Mouse (Mus musculus): ENCODE measurements at regions not wholly inside any gene's neighbourhood (a gene's known extent, or its start where the extent isn't known, plus 50 kb on each side); places are given as distances from the start of the nearest gene placed in this dataset.

- Histone ChIP-seq H3K9ac (ENCODE audit: low read depth, low read length) (no peak overlapping the region), H3K4me2 (ENCODE audit: low read length) (no peak overlapping the region), H3K36me3 (ENCODE audit: insufficient read depth, low read length) (no peaks in the 10 kb centered on the region), H3K9me3 (replicated peaks; ENCODE audit: low read length) (no peaks in the 10 kb centered on the region), H3K4me3 (replicated peaks; ENCODE audit: low read depth, low read length) (no peak overlapping the region), H3K27me3 (ENCODE audit: insufficient read depth, low read length) (no peaks in the 10 kb centered on the region), H3K27ac (no peak overlapping the region), H3K4me1 (replicated peaks; ENCODE audit: insufficient read depth, low read length) (no peaks in the 10 kb centered on the region)
- WGBS = 89% methylated on average over 4 of the region's 4 CpGs
- TF ChIP-seq CTCF (IDR thresholded peaks at IDR 0.05; ENCODE audit: low read depth) = no peak
- ATAC-seq (replicated peaks; ENCODE audit: low FRiP score, low read depth) (no peak), DNase-seq (ENCODE audit: low spot score) (no peak)
These were observed 55.1 kb upstream of the Galnt15 start for GRCm38 (mm10) chr14:31973702-31974101.

DNA sequence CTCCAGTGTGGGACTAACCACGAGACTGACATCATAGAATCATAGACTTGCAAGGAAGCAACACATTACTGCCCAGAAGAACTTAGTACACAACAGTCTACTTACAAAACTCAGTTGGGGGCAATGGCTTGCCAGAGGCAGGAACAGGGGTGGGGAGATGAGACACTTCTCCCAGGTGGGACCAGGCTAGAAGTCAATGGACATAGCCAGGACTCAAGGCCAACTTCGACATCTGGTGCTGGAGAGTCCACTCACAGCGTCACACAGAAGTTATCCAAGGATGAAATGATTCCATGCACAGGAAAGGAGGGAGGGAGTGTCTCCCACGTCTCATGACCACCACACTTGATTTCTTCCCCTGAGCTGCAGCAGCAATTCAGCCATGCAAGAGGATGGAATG lies 50.6 kb upstream of the Galnt15 start:
- 56% methylated on average over 4 of the region's 4 CpGs for WGBS
- no peak for DNase-seq (ENCODE audit: low spot score)
- no peak for TF ChIP-seq CTCF (IDR thresholded peaks at IDR 0.05; ENCODE audit: low read depth)
- Histone ChIP-seq H3K27me3 (ENCODE audit: insufficient read depth, low read length) (no peaks in the 10 kb centered on the region), H3K36me3 (ENCODE audit: insufficient read depth, low read length) (no peaks in the 10 kb centered on the region), H3K9me3 (replicated peaks; ENCODE audit: low read length) (no peaks in the 10 kb centered on the region), H3K4me1 (replicated peaks; ENCODE audit: insufficient read depth, low read length) (no peaks in the 10 kb centered on the region), H3K4me3 (replicated peaks; ENCODE audit: low read depth, low read length) (no peak overlapping the region), H3K27ac (no peak overlapping the region), H3K4me2 (ENCODE audit: low read length) (no peak overlapping the region), H3K9ac (ENCODE audit: low read depth, low read length) (no peak overlapping the region)
- no peak for ATAC-seq (replicated peaks; ENCODE audit: low FRiP score, low read depth)

- Histone ChIP-seq H3K27ac (no peak overlapping the region), H3K4me2 (ENCODE audit: low read length) (no peak overlapping the region), H3K4me3 (replicated peaks; ENCODE audit: low read depth, low read length) (no peak overlapping the region), H3K27me3 (ENCODE audit: insufficient read depth, low read length) (no peaks in the 10 kb centered on the region), H3K4me1 (replicated peaks; ENCODE audit: insufficient read depth, low read length) (no peaks in the 10 kb centered on the region), H3K9me3 (replicated peaks; ENCODE audit: low read length) (no peaks in the 10 kb centered on the region), H3K9ac (ENCODE audit: low read depth, low read length) (no peak overlapping the region), H3K36me3 (ENCODE audit: insufficient read depth, low read length) (no peaks in the 10 kb centered on the region)
- ATAC-seq (replicated peaks; ENCODE audit: low FRiP score, low read depth) = no peak
- TF ChIP-seq CTCF (IDR thresholded peaks at IDR 0.05; ENCODE audit: low read depth) = no peak
- DNase-seq (ENCODE audit: low spot score) = no peak
- 59% methylated on average over 3 of the region's 3 CpGs for WGBS
These were observed 50.1 kb upstream of the Galnt15 start for GRCm38 (mm10) chr14:31978690-31979089.

Measured in kidney, postnatal 0 days (tissue).